Mouse (Mus musculus): ENCODE measurements around the gene Tnfsf18.

DNA sequence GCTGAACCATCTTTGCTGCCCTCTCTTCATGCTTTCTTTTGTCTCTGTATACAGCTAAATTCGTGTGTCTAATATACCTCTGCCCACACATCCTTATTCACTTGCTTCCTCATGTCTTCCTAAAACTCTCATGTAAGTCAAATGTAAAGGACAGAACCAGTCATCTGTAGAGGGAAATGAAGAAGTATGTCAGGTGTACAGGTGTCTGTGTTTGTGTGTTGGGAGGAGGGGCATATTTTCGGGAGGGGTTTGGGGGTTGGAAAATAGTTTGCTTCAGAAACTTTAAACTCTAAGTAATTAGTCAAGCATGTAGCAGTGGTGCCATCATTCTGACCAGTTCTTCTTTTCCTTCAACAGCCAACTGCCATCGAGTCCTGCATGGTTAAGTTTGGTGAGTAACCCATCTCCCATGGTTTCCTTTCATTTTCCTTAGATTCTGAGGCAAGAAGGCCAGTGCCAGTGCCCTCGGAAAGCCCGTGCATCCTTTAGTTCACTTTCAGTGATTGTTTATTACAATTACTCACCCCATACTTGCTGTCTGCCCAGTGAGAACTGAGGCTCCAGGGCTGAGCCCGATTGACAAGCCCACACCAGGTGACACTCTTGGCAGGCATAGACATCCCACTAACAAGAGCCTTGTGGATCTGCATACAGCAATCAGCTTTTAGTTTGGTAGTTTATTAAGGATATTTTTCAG lies 5.8 kb downstream of the Tnfsf18 start:
- no peak for TF ChIP-seq CTCF (IDR thresholded peaks at IDR 0.05; ENCODE audit: low read depth)
- no peak for TF ChIP-seq EP300 (IDR thresholded peaks at IDR 0.05; ENCODE audit: low read depth)

Measured in liver, postnatal 0 days (tissue).